Mouse (Mus musculus): ENCODE measurements around the gene Olfr1457. TPM values are rescaled to one million over a fixed set of nuclear protein-coding genes. Genes with fewer than 3 reads are reported as not detected.

Olfr1457 gene
- not detected in 2 replicates for polyA plus RNA-seq (2014; fragmentation: Nextera tagmentation; extraction: Ambion mirVana)

- Histone ChIP-seq H3K4me3 (replicated peaks; ENCODE audit: low read depth, low read length) (no peak within 1 kb of the TSS), H3K9ac (replicated peaks; ENCODE audit: low read length) (no peak within 1 kb of the TSS), H3K9me3 (ENCODE audit: control insufficient read depth, low read length) (0 out of 2 replicates have a peak, but pooled peaks cover 19% of the 10 kb centered on the region), H3K27ac (replicated peaks; ENCODE audit: low read depth, low read length) (no peak within 1 kb of the TSS), H3K36me3 (ENCODE audit: control insufficient read depth, insufficient read depth, low read length) (no peaks in the 10 kb centered on the region), H3K4me1 (ENCODE audit: control insufficient read depth, insufficient read depth, low read length) (no peaks in the 10 kb centered on the region), H3K27me3 (ENCODE audit: control insufficient read depth, insufficient read depth, low read length) (no peaks in the 10 kb centered on the region), H3K4me2 (ENCODE audit: low read length) (no peak within 1 kb of the TSS)
- ATAC-seq (ENCODE audit: low FRiP score, low TSS enrichment) (no peak), DNase-seq (no peak)
- 71% methylated on average over 2 of the region's 2 CpGs for WGBS
Observed at GRCm38 (mm10) chr19:13097791-13098190, at the start of gene Olfr1457. Gene Olfr1457, minus strand, starts transcription at chr19:13097891.

DNA sequence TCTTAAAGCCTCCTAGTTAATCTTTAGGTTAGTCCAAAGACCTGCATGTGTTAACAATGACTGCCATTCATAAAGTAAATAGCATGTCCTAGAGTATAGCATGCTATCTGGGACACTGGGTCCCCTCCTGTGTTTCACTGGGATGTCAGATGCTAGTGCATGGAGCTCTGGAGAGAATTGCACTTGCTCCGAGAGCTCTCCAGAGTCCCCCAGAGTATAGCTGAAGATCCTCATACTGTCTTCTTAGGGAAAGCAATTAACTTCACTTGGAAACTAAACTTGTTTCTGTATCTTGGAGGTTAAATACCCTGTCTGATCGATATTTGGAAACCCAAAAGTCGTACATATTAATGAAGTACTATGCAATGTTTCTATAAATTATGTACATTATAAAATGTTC lies 9.0 kb upstream of the Olfr1457 start, which contains the start of gene Olfr1458:
TSS of gene Olfr1458 (minus strand) at position 101 of the 400 bp plus-strand sequence.
- Histone ChIP-seq H3K9me3 (ENCODE audit: control insufficient read depth, low read length) (peaks cover 7% of the 10 kb centered on the region), H3K4me1 (ENCODE audit: control insufficient read depth, insufficient read depth, low read length) (no peaks in the 10 kb centered on the region), H3K27me3 (ENCODE audit: control insufficient read depth, insufficient read depth, low read length) (no peaks in the 10 kb centered on the region), H3K36me3 (ENCODE audit: control insufficient read depth, insufficient read depth, low read length) (no peaks in the 10 kb centered on the region), H3K27ac (replicated peaks; ENCODE audit: low read depth, low read length) (no peak within 1 kb of the TSS), H3K4me2 (ENCODE audit: low read length) (no peak within 1 kb of the TSS), H3K4me3 (replicated peaks; ENCODE audit: low read depth, low read length) (no peak within 1 kb of the TSS), H3K9ac (replicated peaks; ENCODE audit: low read length) (no peak within 1 kb of the TSS)
- 93% methylated on average over 3 of the region's 3 CpGs for WGBS
- DNase-seq = no peak
- no peak for ATAC-seq (ENCODE audit: low FRiP score, low TSS enrichment)

DNA sequence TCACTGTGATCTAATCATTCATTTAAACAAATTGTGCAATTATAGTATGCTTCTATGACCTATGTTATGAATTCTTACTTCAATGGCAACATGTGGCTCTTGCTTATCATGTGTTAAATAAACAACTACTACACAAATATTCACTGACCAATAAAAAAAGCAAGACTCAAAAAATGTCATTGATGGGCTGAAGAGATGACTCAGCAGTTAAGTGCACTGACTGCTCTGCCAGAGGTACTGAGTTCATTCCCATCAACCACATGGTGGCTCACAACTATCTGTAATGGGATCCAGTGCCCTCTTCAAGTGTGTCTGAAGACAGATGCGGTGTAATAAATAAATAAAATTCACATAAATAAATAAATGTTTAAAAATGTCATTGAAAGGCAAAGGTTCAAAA lies 3.8 kb downstream of the Olfr1457 start:
- Histone ChIP-seq H3K4me3 (replicated peaks; ENCODE audit: low read depth, low read length) (no peak overlapping the region), H3K4me2 (ENCODE audit: low read length) (no peak overlapping the region), H3K9ac (replicated peaks; ENCODE audit: low read length) (no peak overlapping the region), H3K27me3 (ENCODE audit: control insufficient read depth, insufficient read depth, low read length) (no peaks in the 10 kb centered on the region), H3K4me1 (ENCODE audit: control insufficient read depth, insufficient read depth, low read length) (no peaks in the 10 kb centered on the region), H3K36me3 (ENCODE audit: control insufficient read depth, insufficient read depth, low read length) (no peaks in the 10 kb centered on the region), H3K9me3 (ENCODE audit: control insufficient read depth, low read length) (peaks cover 21% of the 10 kb centered on the region; the same call in 1 of the 2 replicates), H3K27ac (replicated peaks; ENCODE audit: low read depth, low read length) (no peak overlapping the region)
- ATAC-seq (ENCODE audit: low FRiP score, low TSS enrichment) (no peak), DNase-seq (no peak)
- 86% methylated on average over 1 of the region's 1 CpGs for WGBS

DNA sequence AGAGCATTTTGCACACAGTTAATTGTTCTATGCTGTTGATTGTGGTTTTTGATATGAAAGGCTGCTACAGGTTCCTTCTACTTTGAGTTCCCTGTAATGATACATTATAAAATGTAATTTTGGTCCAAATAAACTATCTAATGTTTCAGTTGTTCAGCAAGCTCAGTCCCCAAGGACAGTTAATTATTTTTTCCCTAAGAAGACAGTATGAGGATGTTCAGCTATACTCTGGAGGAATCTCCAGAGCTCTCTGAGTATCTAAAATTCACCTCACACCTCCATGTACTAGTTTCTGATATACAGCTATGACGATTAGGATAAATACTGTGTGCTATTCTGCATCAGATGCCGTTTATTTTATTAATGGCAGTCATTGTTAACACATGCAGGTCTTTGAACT lies 37.4 kb downstream of the Olfr1457 start, which contains the start of gene Olfr1454:
TSS of gene Olfr1454 (plus strand) at position 301 of the 400 bp plus-strand sequence.
- 69% methylated on average over 2 of the region's 2 CpGs for WGBS
- H3K4me3 ChIP-seq (replicated peaks; ENCODE audit: low read depth, low read length) = no peak within 1 kb of the TSS

More for the DNA sequence above, 37.4 kb downstream of the Olfr1457 start, which contains the start of gene Olfr1454:
- no peak within 1 kb of the TSS for H3K9ac ChIP-seq (replicated peaks; ENCODE audit: low read length)
- H3K27ac ChIP-seq (replicated peaks; ENCODE audit: low read depth, low read length) = no peak within 1 kb of the TSS
- no peaks in the 10 kb centered on the region for H3K27me3 ChIP-seq (ENCODE audit: control insufficient read depth, insufficient read depth, low read length)
- DNase-seq = no peak
- no peak within 1 kb of the TSS for H3K4me2 ChIP-seq (ENCODE audit: low read length)
- H3K9me3 ChIP-seq (ENCODE audit: control insufficient read depth, low read length) = no peaks in the 10 kb centered on the region
- ATAC-seq (ENCODE audit: low FRiP score, low TSS enrichment) = no peak
- H3K4me1 ChIP-seq (ENCODE audit: control insufficient read depth, insufficient read depth, low read length) = no peaks in the 10 kb centered on the region
- H3K36me3 ChIP-seq (ENCODE audit: control insufficient read depth, insufficient read depth, low read length) = no peaks in the 10 kb centered on the region

Other genes starting within 250 kb of the Olfr1457 start
- gene Olfr1444, start 240.6 kb downstream of the Olfr1457 start, polyA plus RNA-seq (2014; fragmentation: Nextera tagmentation; extraction: Ambion mirVana) = not detected in 2 replicates
- gene Olfr1445, start 214.0 kb downstream of the Olfr1457 start, polyA plus RNA-seq (2014; fragmentation: Nextera tagmentation; extraction: Ambion mirVana) = not detected in 2 replicates
- not detected in 2 replicates for gene Olfr1446, start 204.4 kb downstream of the Olfr1457 start, polyA plus RNA-seq (2014; fragmentation: Nextera tagmentation; extraction: Ambion mirVana)
- gene Olfr1447, start 194.1 kb downstream of the Olfr1457 start, polyA plus RNA-seq (2014; fragmentation: Nextera tagmentation; extraction: Ambion mirVana) = not detected in 2 replicates
- not detected in 2 replicates for gene Olfr1448, start 173.5 kb downstream of the Olfr1457 start, polyA plus RNA-seq (2014; fragmentation: Nextera tagmentation; extraction: Ambion mirVana)
- gene Olfr1449, start 167.1 kb downstream of the Olfr1457 start, polyA plus RNA-seq (2014; fragmentation: Nextera tagmentation; extraction: Ambion mirVana) = not detected in 2 replicates
- not detected in 2 replicates for gene Olfr1450, start 147.6 kb downstream of the Olfr1457 start, polyA plus RNA-seq (2014; fragmentation: Nextera tagmentation; extraction: Ambion mirVana)
- not detected in 2 replicates for gene Olfr1451, start 102.9 kb downstream of the Olfr1457 start, polyA plus RNA-seq (2014; fragmentation: Nextera tagmentation; extraction: Ambion mirVana)
- not detected in 2 replicates for gene Olfr1453, start 69.6 kb downstream of the Olfr1457 start, polyA plus RNA-seq (2014; fragmentation: Nextera tagmentation; extraction: Ambion mirVana)
- not detected in 2 replicates for gene Olfr1454, start 37.3 kb downstream of the Olfr1457 start, polyA plus RNA-seq (2014; fragmentation: Nextera tagmentation; extraction: Ambion mirVana)
- not detected in 2 replicates for gene Olfr1458, start 8.9 kb upstream of the Olfr1457 start, polyA plus RNA-seq (2014; fragmentation: Nextera tagmentation; extraction: Ambion mirVana)
- not detected in 2 replicates for gene Olfr1459, start 51.7 kb upstream of the Olfr1457 start, polyA plus RNA-seq (2014; fragmentation: Nextera tagmentation; extraction: Ambion mirVana)
- not detected in 2 replicates for gene Olfr1461, start 65.1 kb upstream of the Olfr1457 start, polyA plus RNA-seq (2014; fragmentation: Nextera tagmentation; extraction: Ambion mirVana)
- not detected in 2 replicates for gene Olfr1462, start 87.8 kb upstream of the Olfr1457 start, polyA plus RNA-seq (2014; fragmentation: Nextera tagmentation; extraction: Ambion mirVana)
- gene Olfr1463, start 133.4 kb upstream of the Olfr1457 start, polyA plus RNA-seq (2014; fragmentation: Nextera tagmentation; extraction: Ambion mirVana) = not detected in 2 replicates
- not detected in 2 replicates for gene Olfr1465, start 217.7 kb upstream of the Olfr1457 start, polyA plus RNA-seq (2014; fragmentation: Nextera tagmentation; extraction: Ambion mirVana)
- not detected in 2 replicates for gene Olfr1466, start 241.0 kb upstream of the Olfr1457 start, polyA plus RNA-seq (2014; fragmentation: Nextera tagmentation; extraction: Ambion mirVana)

Measured in midbrain, embryonic 14.5 days (tissue).